Mouse (Mus musculus): ENCODE measurements around the gene Nipbl. TPM values are rescaled to one million over a fixed set of nuclear protein-coding genes. Genes with fewer than 3 reads are reported as not detected.

Nipbl gene
- polyA plus RNA-seq, 2 experiments, result 5.7 to 6.7 TPM

GRCm38 (mm10) chr15:8265946-8266345 is 178.3 kb downstream of the Nipbl start:
- no peaks in the 10 kb centered on the region for H3K36me3 ChIP-seq (replicated peaks; ENCODE audit: control insufficient read depth, insufficient read depth, low read depth)
- no peak for DNase-seq (ENCODE audit: low read depth in 3 of 3, low spot score in 3 of 3)

More at GRCm38 (mm10) chr15:8265946-8266345, 178.3 kb downstream of the Nipbl start:
- TF ChIP-seq EP300 (IDR thresholded peaks at IDR 0.05; ENCODE audit: low read depth) (no peak), CTCF (IDR thresholded peaks at IDR 0.05; ENCODE audit: low read depth) (no peak)
- Histone ChIP-seq H3K4me2 (ENCODE audit: low read depth) (no peak overlapping the region), H3K4me1 (replicated peaks; ENCODE audit: control insufficient read depth in 2 of 2, insufficient read depth in 2 of 2, low read length in 1 of 2) (no peaks in the 10 kb centered on the region), H3K27ac (no peak overlapping the region), H3K4me3 (ENCODE audit: insufficient read depth in 1 of 2, low read depth in 2 of 2, low read length in 2 of 2) (no peak overlapping the region), H3K9ac (replicated peaks) (no peak overlapping the region), H3K9me3 (ENCODE audit: control insufficient read depth, low read length) (no peaks in the 10 kb centered on the region), H3K27me3 (ENCODE audit: control insufficient read depth, insufficient read depth, low read length) (no peaks in the 10 kb centered on the region)
- ATAC-seq (ENCODE audit: insufficient read depth), result no peak
- WGBS (ENCODE audit: insufficient replicate concordance), result 77% methylated on average over 3 of the region's 3 CpGs

Other genes starting within 250 kb of the Nipbl start
- gene Gm2310, start 75.5 kb upstream of the Nipbl start, polyA plus RNA-seq (2012; rRNA removed), result not detected in 2 replicates
- not detected in 2 replicates for gene Gm2310, start 75.5 kb upstream of the Nipbl start, polyA plus RNA-seq (2014; fragmentation: Nextera tagmentation; extraction: Ambion mirVana)

Data from liver, embryonic 14.5 days (tissue).